Mouse (Mus musculus): ENCODE measurements around the gene Zfp119b. TPM values are rescaled to one million over a fixed set of nuclear protein-coding genes. Genes with fewer than 3 reads are reported as not detected.

Zfp119b gene
- total RNA-seq (2014; rRNA removed), result 1.8 and 4.3 TPM in 2 replicates
- 5.6 and 6.8 TPM in 2 replicates for polyA plus RNA-seq (2015; fragmentation: Nextera tagmentation; extraction: Ambion mirVana)

DNA sequence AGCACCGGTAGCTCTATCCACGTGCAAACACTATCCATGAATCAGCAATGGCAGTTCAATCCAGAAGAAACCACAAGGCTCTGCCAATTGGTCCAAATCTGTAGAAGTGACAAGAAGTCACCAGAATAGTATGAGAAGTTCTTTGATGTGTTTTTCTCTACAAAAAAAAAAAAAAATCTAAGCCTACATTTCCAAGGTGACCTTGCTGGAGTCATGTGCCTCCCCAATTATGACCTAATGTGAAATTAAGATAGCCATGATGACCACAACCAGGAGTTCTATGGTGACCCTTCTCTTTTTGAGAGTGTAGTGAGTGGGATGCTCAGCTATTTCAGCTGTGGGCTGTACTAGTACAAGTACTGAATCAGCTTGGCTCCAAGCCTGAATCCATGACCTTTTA, at the start of gene Zfp119b:
Gene Zfp119b (minus strand): TSS at position 101 of the 400 bp plus-strand sequence.
- DNase-seq (ENCODE audit: low spot score), result no peak
- Histone ChIP-seq H3K4me1 (ENCODE audit: insufficient read depth, low read length) (no peaks in the 10 kb centered on the region), H3K9ac (replicated peaks; ENCODE audit: low read length) (no peak within 1 kb of the TSS), H3K36me3 (ENCODE audit: insufficient read depth, low read length) (no peaks in the 10 kb centered on the region), H3K27me3 (ENCODE audit: insufficient read depth, low read length) (no peaks in the 10 kb centered on the region), H3K4me3 (ENCODE audit: low read length) (no peak within 1 kb of the TSS), H3K27ac (no peak within 1 kb of the TSS), H3K9me3 (ENCODE audit: low read length) (no peaks in the 10 kb centered on the region), H3K4me2 (ENCODE audit: low read depth, low read length) (no peak within 1 kb of the TSS)
- no peak for ATAC-seq
- 91% methylated on average over 2 of the region's 2 CpGs for WGBS
- no peak for TF ChIP-seq CTCF (IDR thresholded peaks at IDR 0.05; ENCODE audit: low read depth)

DNA sequence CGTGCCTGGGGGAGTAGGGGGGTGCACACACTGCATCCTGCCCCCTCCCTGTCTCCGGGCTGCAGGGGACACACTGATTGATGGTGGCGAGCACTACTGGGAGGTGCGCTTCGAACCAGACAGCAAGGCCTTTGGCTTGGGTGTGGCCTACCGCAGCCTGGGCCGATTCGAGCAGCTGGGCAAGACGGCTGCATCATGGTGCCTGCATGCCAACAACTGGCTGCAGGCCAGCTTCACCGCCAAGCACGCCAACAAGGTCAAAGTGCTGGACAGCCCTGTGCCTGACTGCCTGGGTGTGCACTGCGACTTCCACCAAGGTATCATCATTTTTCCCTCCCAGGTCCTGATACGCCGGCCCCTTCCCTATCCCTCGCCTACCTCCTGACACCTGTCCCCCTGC, 46.7 kb upstream of the Zfp119b start:
- no peak overlapping the region for H3K4me2 ChIP-seq (ENCODE audit: low read depth, low read length)
- DNase-seq (ENCODE audit: low spot score), result no peak
- no peak overlapping the region for H3K9ac ChIP-seq (replicated peaks; ENCODE audit: low read length)
- H3K4me1 ChIP-seq (ENCODE audit: insufficient read depth, low read length), result no peaks in the 10 kb centered on the region
- WGBS, result 79% methylated on average over 15 of the region's 15 CpGs
- no peak for TF ChIP-seq CTCF (IDR thresholded peaks at IDR 0.05; ENCODE audit: low read depth)
- no peak overlapping the region for H3K27ac ChIP-seq
- H3K9me3 ChIP-seq (ENCODE audit: low read length), result no peaks in the 10 kb centered on the region
- no peak overlapping the region for H3K4me3 ChIP-seq (ENCODE audit: low read length)
- no peak for ATAC-seq
- peaks cover 6% of the 10 kb centered on the region for H3K36me3 ChIP-seq (ENCODE audit: insufficient read depth, low read length)
- H3K27me3 ChIP-seq (ENCODE audit: insufficient read depth, low read length), result 0 out of 2 replicates have a peak, but pooled peaks cover 5% of the 10 kb centered on the region

DNA sequence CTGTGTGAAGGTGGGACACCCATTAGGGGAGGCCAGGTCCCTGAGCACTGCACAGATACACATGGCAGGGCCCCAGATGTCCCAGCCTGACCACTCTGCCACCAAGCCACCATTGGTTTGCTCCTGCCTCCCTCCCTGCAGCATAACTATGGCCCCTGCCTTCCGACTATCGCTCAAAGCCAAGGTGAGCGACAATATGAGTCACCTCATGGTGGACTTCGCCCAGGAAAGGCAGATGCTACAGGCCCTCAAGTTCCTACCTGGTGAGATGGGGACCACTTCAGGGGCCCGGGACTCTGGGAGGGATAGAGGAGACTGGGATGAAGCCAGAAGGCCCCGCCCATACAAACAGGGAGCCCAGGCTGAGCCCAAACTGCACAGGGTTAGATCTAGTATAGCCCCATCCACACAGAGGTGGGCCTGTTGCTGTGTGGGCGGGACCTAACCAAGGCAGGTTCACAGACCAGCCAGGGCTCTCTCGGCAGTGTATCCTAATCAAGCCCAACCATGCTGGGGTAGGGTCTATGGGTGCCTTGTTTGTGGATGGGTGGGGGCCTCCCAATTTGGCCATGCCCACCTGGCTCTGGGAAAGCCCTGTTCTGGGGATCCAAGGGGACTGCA, 41.1 kb upstream of the Zfp119b start:
- ATAC-seq, result no peak
- no peaks in the 10 kb centered on the region for H3K27me3 ChIP-seq (ENCODE audit: insufficient read depth, low read length)
- no peak overlapping the region for H3K4me3 ChIP-seq (ENCODE audit: low read length)
- H3K4me2 ChIP-seq (ENCODE audit: low read depth, low read length), result no peak overlapping the region
- H3K9ac ChIP-seq (replicated peaks; ENCODE audit: low read length), result no peak overlapping the region
- peaks cover 4% of the 10 kb centered on the region; the same call in 1 of the 2 replicates for H3K36me3 ChIP-seq (ENCODE audit: insufficient read depth, low read length)
- H3K27ac ChIP-seq, result no peak overlapping the region
- peaks cover 11% of the 10 kb centered on the region for H3K4me1 ChIP-seq (ENCODE audit: insufficient read depth, low read length)
- TF ChIP-seq CTCF (IDR thresholded peaks at IDR 0.05; ENCODE audit: low read depth), result no peak
- no peak for DNase-seq (ENCODE audit: low spot score)
- no peaks in the 10 kb centered on the region for H3K9me3 ChIP-seq (ENCODE audit: low read length)
- 90% methylated on average over 8 of the region's 8 CpGs for WGBS

DNA sequence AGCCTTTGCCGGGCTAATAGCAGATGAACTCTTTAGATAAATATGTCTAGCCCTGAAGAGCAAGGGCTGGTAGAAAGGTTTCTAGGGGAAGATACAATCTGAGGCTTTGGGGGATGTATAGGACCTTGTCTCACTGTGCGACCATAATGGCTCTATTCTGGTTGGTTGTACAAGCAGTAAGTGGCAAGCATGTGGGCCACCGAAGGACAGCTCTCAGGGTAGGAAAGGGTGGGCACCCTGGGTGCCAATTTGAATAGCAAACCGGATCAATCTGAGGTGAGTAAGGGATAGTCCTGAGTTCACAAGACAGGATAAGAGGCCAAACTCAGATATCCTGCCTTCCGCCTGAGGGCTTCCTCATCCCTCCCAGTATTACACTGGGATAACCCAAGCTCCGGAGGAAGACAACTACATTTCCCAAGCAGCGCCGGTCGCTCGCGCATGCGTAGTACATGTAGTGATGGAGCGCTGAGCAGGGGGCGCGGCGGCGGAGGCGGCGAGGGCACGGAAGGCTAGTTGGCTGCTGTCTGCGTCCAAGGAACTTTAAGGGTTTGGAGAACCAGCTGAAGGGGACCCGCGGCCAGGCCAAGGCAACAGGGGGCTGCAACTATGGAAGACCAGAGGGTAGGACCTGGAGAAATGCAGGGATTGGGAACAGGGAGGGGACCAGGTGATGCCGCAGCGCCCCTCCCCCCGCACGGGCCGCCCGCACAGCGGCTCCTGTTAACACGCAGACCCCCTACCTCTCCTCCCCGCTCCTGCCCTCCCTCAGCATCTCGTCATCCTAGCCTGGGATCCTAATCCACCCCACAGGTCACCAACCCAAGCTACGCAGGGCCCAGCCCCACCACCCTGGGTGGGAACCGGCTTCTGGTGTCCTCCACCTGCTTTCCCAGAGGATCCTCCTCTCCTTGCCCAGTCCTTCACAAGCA, 37.0 kb upstream of the Zfp119b start, which contains the start of gene Fsd1:
Gene Fsd1 (plus strand): TSS at position 480 of the 932 bp plus-strand sequence.
- no peaks in the 10 kb centered on the region for H3K27me3 ChIP-seq (ENCODE audit: insufficient read depth, low read length)
- no peaks in the 10 kb centered on the region for H3K9me3 ChIP-seq (ENCODE audit: low read length)
- peak within 1 kb of the TSS; percentile 66 for H3K4me3 ChIP-seq (ENCODE audit: low read length)
- DNase-seq (ENCODE audit: low spot score), result peak; percentile 90
- peak within 1 kb of the TSS; percentile 71 for H3K9ac ChIP-seq (replicated peaks; ENCODE audit: low read length)
- peak within 1 kb of the TSS; percentile 74; the same call in 1 of the 2 replicates for H3K27ac ChIP-seq
- ATAC-seq, result peak; percentile 85
- H3K4me2 ChIP-seq (ENCODE audit: low read depth, low read length), result peak within 1 kb of the TSS; percentile 76
- H3K4me1 ChIP-seq (ENCODE audit: insufficient read depth, low read length), result peaks cover 11% of the 10 kb centered on the region
- peaks cover 3% of the 10 kb centered on the region; the same call in 1 of the 2 replicates for H3K36me3 ChIP-seq (ENCODE audit: insufficient read depth, low read length)
- peak; percentile 26; the same call in 1 of the 2 replicates for TF ChIP-seq CTCF (IDR thresholded peaks at IDR 0.05; ENCODE audit: low read depth)
- 9% methylated on average over 33 of the region's 35 CpGs for WGBS

DNA sequence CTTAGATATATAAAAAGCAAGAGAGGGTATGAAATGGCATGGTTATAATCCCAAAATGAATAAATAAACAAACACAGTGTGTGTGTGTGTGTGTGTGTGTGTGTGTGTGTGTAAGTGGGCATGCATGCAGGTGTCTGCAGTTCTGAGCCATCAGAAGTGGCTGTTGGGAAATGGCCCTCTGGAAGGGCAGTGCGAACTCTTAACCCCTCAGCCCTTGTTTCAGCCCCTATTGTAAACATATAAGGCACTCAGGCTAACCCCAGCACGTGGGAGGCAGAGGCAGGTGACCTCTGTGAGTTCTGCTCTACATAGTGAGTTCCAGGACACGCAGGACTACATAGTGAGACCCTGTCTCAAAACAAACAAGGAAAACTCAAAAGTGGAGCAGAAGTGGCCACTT, 28.0 kb upstream of the Zfp119b start:
- TF ChIP-seq CTCF (IDR thresholded peaks at IDR 0.05; ENCODE audit: low read depth), result no peak
- DNase-seq (ENCODE audit: low spot score) (no peak), ATAC-seq (no peak)
- Histone ChIP-seq H3K36me3 (ENCODE audit: insufficient read depth, low read length) (no peaks in the 10 kb centered on the region), H3K27ac (no peak overlapping the region), H3K4me1 (ENCODE audit: insufficient read depth, low read length) (no peaks in the 10 kb centered on the region), H3K4me2 (ENCODE audit: low read depth, low read length) (no peak overlapping the region), H3K9ac (replicated peaks; ENCODE audit: low read length) (no peak overlapping the region), H3K4me3 (ENCODE audit: low read length) (no peak overlapping the region), H3K27me3 (ENCODE audit: insufficient read depth, low read length) (no peaks in the 10 kb centered on the region), H3K9me3 (ENCODE audit: low read length) (no peaks in the 10 kb centered on the region)
- WGBS, result 52% methylated on average over 3 of the region's 3 CpGs

DNA sequence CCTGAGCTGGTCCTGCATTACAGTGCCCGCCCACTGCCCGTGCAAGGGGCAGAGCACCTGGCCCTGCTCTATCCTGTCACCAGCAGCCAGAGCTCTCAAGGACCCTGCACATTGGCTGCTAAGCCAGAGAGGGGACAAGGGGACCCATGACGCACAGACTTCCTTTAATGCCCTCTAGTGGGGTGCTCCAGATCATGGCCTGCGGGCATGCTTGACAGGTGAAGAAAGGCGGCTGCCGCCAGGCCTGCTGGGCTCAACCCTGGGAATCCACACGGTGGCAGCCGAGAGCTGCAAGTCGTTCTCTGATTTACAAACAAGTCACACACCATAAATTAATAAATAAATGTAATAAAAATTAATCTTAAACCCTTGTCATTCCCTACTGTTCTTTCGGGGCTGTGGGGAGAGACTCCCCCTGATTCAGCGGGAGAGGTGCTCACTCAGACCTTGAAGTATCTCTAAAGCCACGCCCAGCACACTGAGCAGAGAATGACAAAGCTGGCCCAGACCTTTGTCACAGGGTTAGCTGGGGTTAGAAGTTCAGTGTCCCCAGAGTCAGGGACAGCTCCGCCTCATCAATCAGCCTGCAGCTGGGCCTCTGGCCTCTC, 27.1 kb upstream of the Zfp119b start:
- Histone ChIP-seq H3K27ac (peak overlapping the region; percentile 62), H3K9ac (replicated peaks; ENCODE audit: low read length) (no peak overlapping the region), H3K9me3 (ENCODE audit: low read length) (no peaks in the 10 kb centered on the region), H3K4me3 (ENCODE audit: low read length) (no peak overlapping the region), H3K27me3 (ENCODE audit: insufficient read depth, low read length) (no peaks in the 10 kb centered on the region), H3K4me1 (ENCODE audit: insufficient read depth, low read length) (peaks cover 5% of the 10 kb centered on the region), H3K36me3 (ENCODE audit: insufficient read depth, low read length) (no peaks in the 10 kb centered on the region), H3K4me2 (ENCODE audit: low read depth, low read length) (no peak overlapping the region)
- DNase-seq (ENCODE audit: low spot score) (peak; percentile 90), ATAC-seq (peak; percentile 76)
- peak; percentile 84 for TF ChIP-seq CTCF (IDR thresholded peaks at IDR 0.05; ENCODE audit: low read depth)
- 14% methylated on average over 13 of the region's 13 CpGs for WGBS
